Mouse (Mus musculus) forebrain, embryonic 10.5 days (tissue): ENCODE data around the gene Slc25a39. TPM values are rescaled to one million over a fixed set of nuclear protein-coding genes. Genes with fewer than 3 reads are reported as not detected.
A peak's percentile ranks its signal among the peaks of the same experiment; 100 is the strongest.

Source experiments
- DNase-seq: peaks from one replicate; pipeline ENCODE4 v3.0.0-alpha.2; 2017; ENCODE audit warnings: low spot score; ENCODE audit errors: extremely low spot score
- H3K27ac ChIP-seq: fragments of 300-500 bp; sonication (generic); 2 replicates; pipeline ENCODE4 v1.5.1; 2016; ENCODE audit warnings: mild to moderate bottlenecking
- H3K27me3 ChIP-seq: fragments of 300-500 bp; sonication (generic); 2 replicates; pipeline ENCODE4 v1.6.1; 2016; ENCODE audit warnings: mild to moderate bottlenecking; ENCODE audit not compliant: poor library complexity, severe bottlenecking
- H3K36me3 ChIP-seq: fragments of 300-500 bp; sonication (generic); replicated peaks from 2 replicates; pipeline ENCODE4 v1.6.1; 2016; ENCODE audit warnings: mild to moderate bottlenecking, moderate library complexity
- H3K4me1 ChIP-seq: fragments of 300-500 bp; sonication (generic); 2 replicates; pipeline ENCODE4 v1.6.1; 2016
- H3K4me3 ChIP-seq: fragments of 300-500 bp; sonication (generic); 2 replicates; pipeline ENCODE4 v1.5.1; 2016; ENCODE audit warnings: mild to moderate bottlenecking, moderate library complexity
- H3K9me3 ChIP-seq: fragments of 300-500 bp; sonication (generic); 2 replicates; pipeline ENCODE4 v1.6.1; 2016; ENCODE audit warnings: mild to moderate bottlenecking, moderate library complexity
- WGBS: fragments of 180-500 bp; shearing (Covaris S2); methylation state at CpG from one replicate; pipeline ENCODE4 v1.1.7; 2016; 5-methylcytosine and 5-hydroxymethylcytosine counted together
- polyA plus RNA-seq: library from polyadenylated mRNA; unstranded; fragments of >200 nt; fragmentation: Nextera tagmentation; extraction: Ambion mirVana; gene quantifications from 2 replicates; pipeline ENCODE4 v1.2.1, GENCODE M21; 2016

Gene Slc25a39
- polyA plus RNA-seq, 1 experiment from 2014 or later = 262 TPM

GRCm38 (mm10) chr11:102434406-102434805, 26.7 kb upstream of the Slc25a39 start:
- no peaks in the 10 kb centered on the region for H3K9me3 ChIP-seq
- H3K27me3 ChIP-seq = peaks cover 50% of the 10 kb centered on the region
- H3K36me3 ChIP-seq = peaks cover 62% of the 10 kb centered on the region
- H3K4me1 ChIP-seq = peaks cover 58% of the 10 kb centered on the region
- DNase-seq = peak; percentile 88
- H3K4me3 ChIP-seq = peak overlapping the region; percentile 18; the same call in 1 of the 2 replicates
- WGBS = 7% methylated on average over 7 of the region's 7 CpGs
- H3K27ac ChIP-seq = no peak overlapping the region

- Histone ChIP-seq H3K27me3 (peaks cover 50% of the 10 kb centered on the region), H3K4me1 (peaks cover 55% of the 10 kb centered on the region), H3K27ac (no peak overlapping the region), H3K4me3 (no peak overlapping the region), H3K36me3 (peaks cover 56% of the 10 kb centered on the region), H3K9me3 (no peaks in the 10 kb centered on the region)
- WGBS = 87% methylated on average over 7 of the region's 7 CpGs
- no peak for DNase-seq
Observed at GRCm38 (mm10) chr11:102433866-102434265, 26.1 kb upstream of the Slc25a39 start.

GRCm38 (mm10) chr11:102432896-102433295, 25.1 kb upstream of the Slc25a39 start:
- peaks cover 46% of the 10 kb centered on the region for H3K36me3 ChIP-seq
- DNase-seq = no peak
- 94% methylated on average over 6 of the region's 6 CpGs for WGBS
- H3K4me3 ChIP-seq = peak overlapping the region; percentile 9; the same call in 1 of the 2 replicates
- H3K4me1 ChIP-seq = peaks cover 46% of the 10 kb centered on the region
- H3K27me3 ChIP-seq = peaks cover 40% of the 10 kb centered on the region
- H3K9me3 ChIP-seq = no peaks in the 10 kb centered on the region
- no peak overlapping the region for H3K27ac ChIP-seq

GRCm38 (mm10) chr11:102432115-102432843, 24.5 kb upstream of the Slc25a39 start:
- Histone ChIP-seq H3K4me3 (peak overlapping the region; percentile 9), H3K27me3 (peaks cover 34% of the 10 kb centered on the region), H3K27ac (no peak overlapping the region), H3K4me1 (peaks cover 39% of the 10 kb centered on the region), H3K36me3 (peaks cover 40% of the 10 kb centered on the region), H3K9me3 (no peaks in the 10 kb centered on the region)
- WGBS = 64% methylated on average over 16 of the region's 16 CpGs
- no peak for DNase-seq

- DNase-seq = no peak
- Histone ChIP-seq H3K27me3 (peaks cover 29% of the 10 kb centered on the region), H3K9me3 (no peaks in the 10 kb centered on the region), H3K27ac (no peak overlapping the region), H3K36me3 (peaks cover 35% of the 10 kb centered on the region), H3K4me3 (no peak overlapping the region), H3K4me1 (peaks cover 34% of the 10 kb centered on the region)
- 88% methylated on average over 3 of the region's 3 CpGs for WGBS
Observed at GRCm38 (mm10) chr11:102431728-102432114, 24.0 kb upstream of the Slc25a39 start.

- Histone ChIP-seq H3K4me3 (peak overlapping the region; percentile 72), H3K9me3 (no peaks in the 10 kb centered on the region), H3K27ac (peak overlapping the region; percentile 85), H3K36me3 (peaks cover 29% of the 10 kb centered on the region), H3K27me3 (peaks cover 23% of the 10 kb centered on the region), H3K4me1 (peaks cover 34% of the 10 kb centered on the region)
- peak; percentile 79 for DNase-seq
- WGBS = under 1% methylated on average over 7 of the region's 7 CpGs
Observed at GRCm38 (mm10) chr11:102431018-102431645, 23.4 kb upstream of the Slc25a39 start.

- Histone ChIP-seq H3K36me3 (peaks cover 22% of the 10 kb centered on the region), H3K27ac (peak within 1 kb of the TSS; percentile 85), H3K4me3 (peak within 1 kb of the TSS; percentile 72), H3K4me1 (peaks cover 34% of the 10 kb centered on the region), H3K9me3 (no peaks in the 10 kb centered on the region), H3K27me3 (peaks cover 15% of the 10 kb centered on the region)
- peak; percentile 88 for DNase-seq
- under 1% methylated on average over 29 of the region's 29 CpGs for whole genome bisulfite sequencing
Observed at GRCm38 (mm10) chr11:102430121-102431017, 22.6 kb upstream of the Slc25a39 start, which contains the start of gene Grn. TSS of gene Grn (plus strand) at chr11:102430315.

- Histone ChIP-seq H3K4me1 (peaks cover 34% of the 10 kb centered on the region), H3K4me3 (peak overlapping the region; percentile 72), H3K27ac (peak overlapping the region; percentile 85; the same call in 1 of the 2 replicates), H3K36me3 (peaks cover 14% of the 10 kb centered on the region), H3K27me3 (peaks cover 7% of the 10 kb centered on the region; the same call in 1 of the 2 replicates), H3K9me3 (no peaks in the 10 kb centered on the region)
- WGBS = 58% methylated on average over 3 of the region's 3 CpGs
- no peak for DNase-seq
Observed at GRCm38 (mm10) chr11:102429551-102429950, 21.8 kb upstream of the Slc25a39 start.

GRCm38 (mm10) chr11:102428981-102429540, 21.3 kb upstream of the Slc25a39 start:
- Histone ChIP-seq H3K27ac (no peak overlapping the region), H3K4me3 (no peak overlapping the region)

GRCm38 (mm10) chr11:102425555-102426316, 18.0 kb upstream of the Slc25a39 start:
- DNase-seq = no peak
- H3K27ac ChIP-seq = no peak overlapping the region
- H3K27me3 ChIP-seq = peaks cover 6% of the 10 kb centered on the region; the same call in 1 of the 2 replicates
- no peaks in the 10 kb centered on the region for H3K36me3 ChIP-seq
- peaks cover 15% of the 10 kb centered on the region for H3K4me1 ChIP-seq
- no peak overlapping the region for H3K4me3 ChIP-seq
- 88% methylated on average over 8 of the region's 8 CpGs for WGBS
- no peaks in the 10 kb centered on the region for H3K9me3 ChIP-seq

More at GRCm38 (mm10) chr11:102428981-102429540, 21.3 kb upstream of the Slc25a39 start:
- Histone ChIP-seq H3K36me3 (peaks cover 10% of the 10 kb centered on the region), H3K9me3 (no peaks in the 10 kb centered on the region), H3K27me3 (peaks cover 6% of the 10 kb centered on the region; the same call in 1 of the 2 replicates), H3K4me1 (peaks cover 34% of the 10 kb centered on the region)
- WGBS = 68% methylated on average over 8 of the region's 8 CpGs
- DNase-seq = no peak

GRCm38 (mm10) chr11:102424666-102425065, 16.9 kb upstream of the Slc25a39 start:
- 76% methylated on average over 6 of the region's 6 CpGs for WGBS
- no peak overlapping the region for H3K4me3 ChIP-seq
- H3K4me1 ChIP-seq = peaks cover 5% of the 10 kb centered on the region
- peaks cover 6% of the 10 kb centered on the region; the same call in 1 of the 2 replicates for H3K27me3 ChIP-seq
- no peak for DNase-seq
- H3K27ac ChIP-seq = no peak overlapping the region
- H3K9me3 ChIP-seq = no peaks in the 10 kb centered on the region; the same call in 1 of the 2 replicates
- H3K36me3 ChIP-seq = no peaks in the 10 kb centered on the region
